Mouse (Mus musculus): ENCODE results near the gene Zfp423. TPM values are rescaled to one million over a fixed set of nuclear protein-coding genes. Genes with fewer than 3 reads are reported as not detected.

The Zfp423 gene
- total RNA-seq, 4 experiments from 2014 or later = 28.3 to 31.3 (median 30.2) TPM

DNA sequence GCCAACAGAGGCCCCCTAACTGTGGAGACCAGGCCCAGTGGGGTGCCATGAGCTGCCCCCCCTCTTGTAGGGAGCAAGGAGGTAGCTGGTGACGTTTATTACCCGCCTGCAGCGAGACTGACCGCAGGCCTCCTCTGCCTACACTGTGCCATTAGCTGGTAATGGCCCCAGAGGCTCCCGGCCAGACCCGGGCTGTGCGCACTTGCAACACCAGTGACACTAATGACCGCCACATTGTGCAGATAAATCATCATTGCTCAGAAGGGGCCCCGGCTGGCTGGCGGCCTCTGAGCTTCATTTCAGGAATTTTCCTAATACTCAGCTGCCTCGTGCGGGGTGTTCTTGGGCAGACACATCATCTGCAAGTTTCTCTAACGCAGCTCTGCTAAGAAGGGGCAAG lies 206.7 kb downstream of the Zfp423 start:
- no peak for DNase-seq (ENCODE audit: low spot score in 2 of 2)

DNA sequence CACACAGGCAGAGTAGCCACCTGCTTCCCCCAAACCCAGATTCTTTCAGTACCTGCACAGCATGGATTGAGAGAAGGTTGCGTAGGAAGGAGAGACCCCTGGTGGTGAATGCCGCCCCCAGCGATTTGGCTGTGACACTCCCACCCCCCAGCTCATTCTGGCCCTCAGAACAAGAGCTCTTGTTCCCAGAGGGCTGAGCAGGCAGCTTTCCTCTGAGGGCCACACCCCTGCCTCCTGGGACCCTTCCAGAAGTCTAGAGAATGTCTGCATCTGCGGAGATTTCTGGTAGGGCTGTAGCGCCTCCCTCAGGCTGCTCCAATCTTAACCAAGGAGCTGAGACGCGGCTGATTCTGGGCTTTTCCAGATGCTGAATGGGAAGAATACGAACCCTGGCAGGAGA lies 211.8 kb downstream of the Zfp423 start:
- DNase-seq (ENCODE audit: low spot score in 2 of 2) = no peak

DNA sequence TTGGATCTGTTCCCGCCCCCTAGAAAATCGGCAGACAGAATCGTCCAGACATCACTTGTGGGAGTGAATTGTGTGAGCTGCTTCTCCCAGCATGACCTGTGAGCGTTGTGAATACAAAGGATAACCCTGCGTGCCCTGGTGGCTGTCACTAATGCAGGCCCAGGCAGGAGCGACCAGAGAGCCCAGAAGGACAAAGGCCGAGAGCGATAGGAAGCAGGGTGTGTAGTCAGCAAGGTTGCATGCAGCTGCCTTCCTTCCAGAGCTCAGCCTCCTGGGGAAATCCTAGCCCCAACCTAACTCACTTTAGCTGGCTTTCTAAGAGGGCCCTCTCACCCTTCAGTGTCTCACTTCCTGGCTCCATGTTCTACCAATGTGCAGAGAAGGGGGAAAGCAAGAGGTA lies 212.3 kb downstream of the Zfp423 start:
- DNase-seq (ENCODE audit: low spot score in 2 of 2) = no peak

DNA sequence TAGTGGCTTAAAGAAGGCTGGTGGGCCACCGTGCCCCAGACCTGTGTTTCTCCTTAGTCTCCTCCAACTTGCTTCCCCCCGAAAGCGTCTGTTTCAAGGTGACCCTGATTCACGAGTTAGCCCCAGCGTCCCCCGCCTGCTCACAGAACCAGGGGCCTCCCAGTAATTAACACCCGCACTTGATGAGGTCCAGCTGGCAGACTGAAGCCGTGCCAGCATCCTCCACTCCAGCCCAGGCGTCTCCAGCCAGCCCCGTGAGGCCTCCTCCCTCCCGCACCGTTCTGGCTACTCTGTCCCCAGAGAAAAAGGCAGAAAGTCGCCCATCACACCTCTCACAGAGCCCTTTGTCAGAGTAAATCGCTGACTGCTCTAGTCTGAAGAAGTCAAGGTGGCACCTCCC lies 213.3 kb downstream of the Zfp423 start:
- no peak for DNase-seq (ENCODE audit: low spot score in 2 of 2)

DNA sequence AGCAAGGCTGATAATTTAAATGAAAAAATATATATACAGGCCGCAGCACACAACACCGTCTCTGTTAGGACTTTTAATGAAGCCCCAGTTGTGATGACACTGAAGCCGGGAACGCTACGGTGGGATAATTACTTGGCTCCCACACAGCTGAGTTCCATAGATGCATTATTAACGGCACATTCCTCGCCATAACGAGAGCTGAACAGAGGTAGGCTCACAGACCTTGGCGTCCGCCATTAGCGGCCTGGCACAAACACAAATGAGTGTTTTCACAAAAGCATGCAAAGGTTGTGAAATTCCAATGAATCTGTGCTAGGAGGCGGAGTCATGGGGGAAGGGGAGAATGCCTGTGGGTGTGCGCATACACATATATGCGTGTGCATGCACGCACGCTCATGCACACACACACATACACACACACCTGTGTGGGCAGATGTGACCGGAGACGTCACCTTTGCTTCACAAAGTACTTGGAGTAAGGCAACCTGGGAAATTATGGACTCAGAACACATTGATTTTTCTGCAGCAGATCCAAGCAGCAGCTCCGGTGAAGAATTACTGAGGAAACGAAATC lies 214.2 kb downstream of the Zfp423 start:
- DNase-seq (ENCODE audit: low spot score in 2 of 2) = no peak

DNA sequence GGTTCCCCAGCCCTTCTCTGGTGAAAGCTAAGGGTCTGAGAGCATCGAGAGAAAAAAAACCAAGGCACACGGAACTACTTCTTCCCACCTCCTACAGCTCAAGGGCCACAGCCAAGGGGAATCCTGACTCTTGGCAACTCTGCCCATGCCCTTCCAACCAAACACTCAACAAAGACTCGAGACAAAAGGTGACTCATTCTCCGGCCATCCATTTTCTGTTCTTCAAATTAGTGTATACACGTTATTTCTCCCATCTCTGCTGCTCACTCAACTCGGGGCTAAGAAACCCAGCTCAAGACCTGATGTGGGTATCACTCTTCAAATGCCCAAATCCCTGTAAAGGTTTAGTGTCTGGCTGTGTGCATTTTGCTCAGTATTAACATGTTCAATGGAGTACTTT lies 214.8 kb downstream of the Zfp423 start:
- DNase-seq (ENCODE audit: low spot score in 2 of 2) = no peak

DNA sequence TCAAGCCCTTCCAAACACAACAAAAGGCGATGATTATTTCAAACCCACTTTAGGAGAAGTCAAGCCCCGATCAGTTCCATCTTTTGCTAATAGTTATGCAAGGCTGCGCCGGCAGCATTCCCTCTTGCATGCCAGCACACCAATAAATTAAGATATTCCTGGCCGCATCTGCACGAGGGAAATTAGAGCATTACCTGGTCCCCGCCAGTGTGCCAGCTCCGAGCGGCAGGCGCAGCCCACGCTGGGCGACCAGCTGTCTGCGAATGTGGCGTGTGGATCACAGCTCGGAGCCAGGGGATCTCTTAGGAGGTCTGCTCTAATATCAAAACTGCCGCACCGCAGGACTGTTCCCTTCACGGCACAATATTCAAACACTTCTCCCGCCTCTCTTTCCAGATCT lies 217.4 kb downstream of the Zfp423 start:
- DNase-seq (ENCODE audit: low spot score in 2 of 2) = peak in 1 of 2 experiments; percentile 13

DNA sequence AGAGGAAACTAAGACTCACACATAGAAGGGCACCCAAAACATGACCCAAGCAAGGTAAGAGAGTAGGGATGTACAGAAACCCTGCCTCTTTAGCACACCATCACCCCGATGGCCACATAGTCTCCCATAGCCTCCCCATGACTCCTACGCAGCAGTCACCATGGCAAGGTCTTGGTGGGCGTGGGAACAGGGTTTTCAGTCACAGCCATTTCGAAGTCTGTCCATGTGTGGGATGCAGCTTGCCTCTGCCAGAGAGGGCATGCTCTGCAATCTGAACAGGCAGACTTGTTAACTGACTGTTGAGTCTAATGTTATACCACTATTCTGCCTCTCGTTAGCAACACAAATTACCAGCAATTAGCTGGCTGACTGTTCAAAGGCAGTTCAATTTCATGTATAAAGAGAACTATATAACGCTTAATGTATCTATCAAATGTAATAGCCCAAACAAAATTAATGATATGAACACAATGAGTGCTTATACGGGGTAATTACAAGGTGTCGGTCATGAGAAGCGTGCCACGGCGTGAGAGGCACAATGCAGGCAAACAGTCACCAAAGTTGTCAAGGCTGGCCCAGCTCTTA lies 218.4 kb downstream of the Zfp423 start:
- no peak for DNase-seq (ENCODE audit: low spot score in 2 of 2)

DNA sequence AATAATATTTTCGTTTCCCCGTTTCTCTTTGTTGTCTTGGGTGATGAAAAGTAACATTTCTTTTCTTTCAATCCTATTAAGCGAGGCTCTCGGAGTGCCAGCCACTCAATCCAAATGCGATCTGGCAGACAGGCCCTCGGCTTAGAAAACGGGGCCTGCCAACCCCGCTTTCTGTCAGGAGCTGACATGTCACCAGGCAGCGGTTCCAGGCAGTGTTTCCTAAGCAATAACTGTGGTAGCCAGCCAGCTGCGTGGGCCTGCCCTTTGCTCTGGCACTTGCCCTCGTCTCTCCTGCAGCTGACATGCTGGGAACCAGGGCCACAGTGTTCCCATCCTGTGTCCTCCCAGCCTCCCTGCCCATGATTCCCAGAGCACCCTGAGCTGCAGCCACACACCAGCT lies 221.5 kb downstream of the Zfp423 start:
- DNase-seq (ENCODE audit: low spot score in 2 of 2) = peak in 1 of 2 experiments; percentile 28

DNA sequence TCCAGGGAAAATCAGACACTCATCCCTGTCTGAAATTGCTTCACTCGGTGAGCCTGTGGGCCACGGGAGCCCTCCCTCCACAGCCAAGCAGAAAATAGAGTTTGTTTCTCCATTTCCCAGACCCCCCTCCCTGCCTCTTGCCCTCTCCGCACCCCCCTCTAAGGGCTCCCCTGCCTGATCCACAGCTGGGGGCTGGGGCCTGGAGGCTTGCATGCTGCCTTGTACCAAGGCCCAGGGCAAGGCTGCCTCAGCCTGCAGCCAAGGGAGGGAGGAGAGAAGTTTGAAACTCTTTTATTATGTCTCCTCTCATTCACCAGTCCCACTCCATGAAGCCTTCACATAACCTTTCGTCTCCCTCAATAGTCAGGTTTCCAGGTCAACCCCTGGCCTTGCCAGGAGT lies 224.5 kb downstream of the Zfp423 start:
- DNase-seq (ENCODE audit: low spot score in 2 of 2) = no peak

DNA sequence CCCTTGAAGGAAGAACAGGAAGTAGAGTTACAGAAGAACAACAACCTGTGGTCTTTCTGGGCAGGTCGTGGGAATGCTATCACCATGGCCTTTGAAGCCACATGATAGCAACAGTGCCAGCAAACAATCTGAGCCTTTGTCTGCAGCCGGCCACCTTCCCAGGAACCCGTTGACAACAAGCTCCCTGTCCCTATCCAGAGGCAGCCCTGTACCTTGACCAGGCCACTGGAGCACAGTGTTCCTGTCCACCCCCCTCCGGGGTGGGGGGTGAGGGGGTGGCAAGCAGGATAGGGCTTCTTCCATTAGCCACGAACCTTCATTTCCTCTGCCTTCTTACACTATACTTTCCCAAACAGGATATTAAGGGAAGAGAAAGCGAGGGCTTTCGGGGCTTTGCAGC lies 224.9 kb downstream of the Zfp423 start:
- DNase-seq (ENCODE audit: low spot score in 2 of 2) = no peak

DNA sequence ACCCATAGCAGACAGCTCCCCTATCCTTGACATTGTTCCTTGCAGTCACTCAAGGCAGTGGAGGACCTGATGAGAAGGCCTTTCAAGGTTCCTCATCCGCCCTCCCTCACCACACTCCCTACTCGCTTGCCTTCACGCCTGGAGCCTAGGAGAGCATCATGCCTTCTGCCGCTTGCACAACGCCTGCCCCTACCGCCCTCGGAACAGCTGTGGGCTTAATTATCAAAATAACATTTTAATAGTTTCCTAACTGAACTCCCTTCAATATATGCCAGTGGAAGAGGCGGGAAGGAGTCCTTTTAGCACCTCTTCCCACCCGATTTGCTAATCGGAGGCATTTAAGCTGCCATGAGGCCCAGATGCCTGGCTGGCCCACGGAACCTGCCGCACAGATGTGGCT lies 228.3 kb downstream of the Zfp423 start:
- DNase-seq (ENCODE audit: low spot score in 2 of 2) = peak; percentile 46 to 60

DNA sequence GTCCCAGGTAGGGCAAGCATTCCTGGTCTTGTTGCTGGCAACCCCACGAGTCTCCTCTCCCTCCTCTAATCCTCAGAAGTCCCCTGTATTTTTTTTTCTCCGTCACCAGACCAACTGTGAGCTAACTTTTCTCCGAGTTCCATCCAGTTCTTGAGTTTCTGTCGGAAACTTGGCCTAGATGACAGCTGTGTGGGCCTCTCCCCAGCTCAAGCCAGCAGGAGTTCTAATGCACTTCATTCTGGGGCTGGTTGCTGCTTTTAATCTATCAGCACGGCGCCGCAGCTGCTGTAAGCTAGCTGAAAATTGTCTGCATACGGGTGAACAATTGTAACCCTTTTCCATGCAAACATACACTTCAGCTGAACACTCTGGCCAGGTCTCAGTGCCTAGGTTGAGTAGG lies 236.4 kb downstream of the Zfp423 start:
- no peak for DNase-seq (ENCODE audit: low spot score in 2 of 2)

DNA sequence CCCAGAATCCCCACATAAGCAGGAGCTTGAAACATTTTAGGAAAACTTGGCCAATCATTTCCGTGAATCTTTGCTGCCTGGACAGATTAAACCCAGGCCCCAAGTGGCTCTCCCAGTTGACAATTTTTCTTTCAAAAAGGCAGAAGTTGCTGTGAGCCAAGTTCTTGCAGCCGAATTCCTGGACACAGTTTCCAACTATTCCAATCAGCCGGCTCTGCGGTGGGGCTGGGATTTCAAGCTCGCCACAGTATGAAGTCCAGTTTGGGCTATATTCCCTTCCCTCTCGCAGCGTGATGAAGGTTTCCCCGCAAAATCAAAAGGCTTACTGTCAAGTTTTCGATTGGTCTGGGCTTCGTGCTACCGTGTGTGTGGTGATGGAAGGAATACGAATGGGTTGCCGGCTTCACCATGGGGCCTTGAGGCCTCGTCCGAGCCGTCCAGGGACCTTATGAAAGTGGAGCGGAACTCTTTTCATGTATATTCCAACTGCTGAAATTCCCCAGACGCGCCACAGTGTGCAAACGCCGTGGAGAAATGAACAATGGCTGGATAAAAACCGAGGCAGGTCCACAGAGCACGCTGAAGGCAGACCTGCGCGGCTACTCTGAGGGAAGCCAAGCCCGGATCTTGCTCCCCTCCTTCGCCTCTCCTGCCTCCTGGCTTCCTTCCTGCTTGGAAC lies 240.1 kb downstream of the Zfp423 start:
- DNase-seq (ENCODE audit: low spot score in 2 of 2) = no peak

DNA sequence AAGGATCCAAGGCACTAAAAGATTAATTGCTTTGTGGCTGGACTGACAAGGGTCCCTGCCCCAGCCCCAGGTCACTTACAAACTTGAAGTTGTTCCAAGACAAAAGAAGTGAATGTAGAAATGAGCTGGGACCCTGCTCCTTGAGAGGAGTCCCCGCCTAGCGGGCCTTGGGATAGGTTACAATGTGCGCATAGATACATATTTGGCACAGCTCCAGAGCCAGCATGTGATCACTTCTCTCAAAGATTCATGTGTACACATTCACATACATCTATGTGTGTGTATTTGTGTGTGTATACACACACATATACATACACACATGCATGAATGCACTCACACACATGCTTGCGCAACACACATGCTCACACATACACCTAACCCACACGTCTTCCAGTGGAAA lies 241.9 kb downstream of the Zfp423 start:
- no peak for DNase-seq (ENCODE audit: low spot score in 2 of 2)

DNA sequence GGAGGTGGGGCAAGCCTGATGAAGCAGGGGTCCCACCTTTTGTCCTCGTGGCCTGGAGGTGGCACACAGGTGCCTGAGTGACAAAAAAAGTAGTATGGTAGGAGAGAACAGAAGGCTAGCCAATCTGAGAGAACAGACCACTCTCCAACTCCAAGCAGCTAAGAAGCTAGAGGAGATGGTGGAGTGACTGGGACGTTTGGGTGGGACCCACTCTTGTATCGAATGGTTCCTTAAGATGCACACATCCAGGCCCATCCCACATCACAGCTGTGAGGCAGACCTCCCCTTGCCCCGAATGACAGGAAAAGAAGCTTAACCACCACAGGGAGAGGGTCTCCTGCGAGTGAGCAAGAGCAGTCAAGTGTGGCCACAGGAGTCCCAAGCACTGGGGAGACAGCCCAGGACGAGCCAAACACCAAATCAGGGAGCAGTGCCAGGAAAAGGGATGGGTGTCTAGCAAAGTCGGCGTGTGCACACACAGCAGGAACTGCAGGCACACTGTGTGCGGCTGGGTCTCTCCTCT lies 242.6 kb downstream of the Zfp423 start:
- DNase-seq (ENCODE audit: low spot score in 2 of 2) = no peak

DNA sequence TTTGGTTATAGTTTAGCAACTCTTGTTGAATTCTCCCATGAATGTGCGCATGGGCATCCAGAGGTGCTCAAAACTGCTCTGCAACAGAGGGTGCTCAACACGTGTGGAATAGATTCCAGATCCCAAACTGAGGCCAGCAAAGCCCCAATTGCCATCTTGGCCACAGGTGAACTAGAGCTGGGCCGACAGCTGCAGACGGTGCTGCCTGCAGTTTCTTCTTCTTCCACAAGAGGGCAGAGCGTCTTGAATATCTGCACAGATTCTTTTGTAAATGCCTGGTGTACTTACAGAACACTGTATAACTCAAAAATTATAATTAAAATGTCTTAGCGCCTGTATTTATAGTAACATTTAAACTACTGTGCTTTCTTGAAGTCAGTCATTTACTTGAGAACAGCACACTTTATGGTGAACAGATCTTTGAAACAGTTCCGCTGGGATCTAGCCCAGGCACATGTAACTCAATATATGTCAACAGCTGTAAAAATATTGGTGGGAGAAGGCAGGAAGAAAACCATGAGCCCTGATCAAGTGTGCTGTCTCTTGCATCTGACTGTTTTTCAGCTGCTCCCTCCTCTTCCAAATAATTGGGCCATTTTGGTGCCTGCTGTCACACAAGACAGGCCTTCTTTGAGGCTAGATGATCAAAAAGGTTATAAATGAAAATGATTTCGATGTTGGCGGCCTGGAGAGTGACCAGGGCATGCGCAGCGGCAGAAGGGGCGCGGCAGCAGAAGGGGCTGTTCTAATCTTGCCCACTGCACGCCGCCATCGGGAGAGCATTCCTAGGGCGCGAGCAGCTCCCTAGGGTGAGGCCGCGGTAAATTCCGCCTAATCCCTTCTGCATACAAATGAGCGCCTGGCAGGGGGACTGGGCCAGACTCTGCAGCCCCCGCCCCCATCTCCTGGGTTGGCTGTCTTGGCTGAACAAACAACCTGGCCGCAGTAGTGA lies 243.4 kb downstream of the Zfp423 start:
- peak; percentile 29 to 85 for DNase-seq (ENCODE audit: low spot score in 2 of 2)

DNA sequence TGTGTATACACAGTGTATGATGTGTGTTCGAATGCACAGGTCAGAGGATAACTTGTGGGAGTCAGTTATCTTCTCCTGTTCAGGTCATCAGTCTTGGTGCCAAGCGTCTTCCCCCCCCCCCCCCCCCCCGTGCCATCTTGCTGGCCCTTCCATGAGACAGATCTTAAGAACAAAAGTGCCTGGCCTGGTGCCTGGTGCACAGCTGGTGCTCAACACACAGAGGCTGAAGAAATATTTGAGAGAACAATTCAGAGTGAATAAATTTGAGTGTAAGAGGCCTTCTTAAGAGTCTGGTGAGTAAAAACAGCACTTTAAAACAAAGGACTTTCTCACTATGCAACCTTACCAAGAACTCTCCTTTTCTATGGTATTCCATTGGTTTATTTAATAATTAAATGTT lies 245.4 kb downstream of the Zfp423 start:
- no peak for DNase-seq (ENCODE audit: low spot score in 2 of 2)

DNA sequence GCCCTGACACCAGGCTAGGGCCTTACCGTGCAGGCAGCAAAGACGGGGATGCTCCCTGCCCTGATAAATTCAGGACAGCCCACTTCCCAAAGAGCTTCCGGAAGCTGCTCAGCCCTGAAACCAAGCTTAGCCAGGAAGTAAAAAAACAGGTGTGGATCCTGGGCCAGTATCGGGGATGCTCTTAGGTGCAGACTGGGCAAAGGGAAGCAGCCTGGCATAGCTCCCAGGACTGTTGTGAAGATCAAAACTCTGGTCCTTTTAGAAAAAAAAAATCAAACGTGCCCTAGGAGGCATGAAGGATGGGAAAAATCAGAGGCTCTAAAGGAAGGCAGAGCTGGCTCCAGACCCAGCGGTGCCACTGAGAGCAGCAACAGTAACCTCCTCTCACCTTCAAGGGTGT lies 247.4 kb downstream of the Zfp423 start:
- no peak for DNase-seq (ENCODE audit: low spot score in 2 of 2)

DNA sequence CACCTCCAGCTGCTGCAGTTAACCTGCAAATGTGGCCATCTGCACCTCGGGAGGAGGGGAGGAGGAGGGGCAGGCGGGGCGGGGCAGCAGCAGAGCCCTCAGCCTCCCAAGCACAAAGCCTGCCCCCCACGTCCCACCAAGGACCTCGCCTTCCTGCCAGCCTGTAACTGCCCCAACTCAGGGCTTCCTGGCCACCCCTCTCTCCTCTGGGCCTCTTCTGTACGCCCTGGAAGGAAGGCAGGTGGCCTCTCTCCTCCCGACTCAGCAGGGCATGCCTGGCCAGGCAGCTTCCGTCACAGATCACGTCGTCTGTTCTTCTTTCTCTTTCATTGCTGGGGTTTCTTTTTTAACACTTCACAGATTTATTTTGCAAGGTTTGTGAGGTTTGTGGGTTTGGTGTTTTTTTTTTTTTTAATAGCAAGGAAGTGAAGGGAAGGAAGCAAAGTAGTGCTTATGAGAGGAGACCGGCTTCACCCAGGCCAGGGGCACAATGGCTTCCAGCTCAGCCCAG lies 251.2 kb downstream of the Zfp423 start:
- DNase-seq (ENCODE audit: low spot score in 2 of 2) = no peak

DNA sequence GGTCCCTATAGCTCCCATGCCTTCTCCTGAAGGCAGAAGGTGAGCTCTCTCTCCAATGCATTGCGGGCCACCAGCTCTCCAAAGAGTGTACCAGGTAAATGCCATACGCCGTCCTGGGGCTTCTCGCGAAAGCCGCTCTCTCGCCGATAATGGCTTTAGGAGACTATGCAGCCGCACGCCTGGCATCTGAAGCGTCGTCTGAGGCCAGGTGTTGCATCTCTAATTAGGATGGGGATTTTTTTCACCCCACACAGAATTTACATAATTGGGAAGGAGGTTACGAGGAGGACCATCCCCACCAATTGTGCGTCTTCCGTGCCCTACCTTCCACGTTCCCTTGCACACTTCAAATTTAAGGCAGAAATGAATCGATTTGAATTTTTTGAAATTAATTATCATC lies 252.2 kb downstream of the Zfp423 start:
- DNase-seq (ENCODE audit: low spot score in 2 of 2) = no peak

DNA sequence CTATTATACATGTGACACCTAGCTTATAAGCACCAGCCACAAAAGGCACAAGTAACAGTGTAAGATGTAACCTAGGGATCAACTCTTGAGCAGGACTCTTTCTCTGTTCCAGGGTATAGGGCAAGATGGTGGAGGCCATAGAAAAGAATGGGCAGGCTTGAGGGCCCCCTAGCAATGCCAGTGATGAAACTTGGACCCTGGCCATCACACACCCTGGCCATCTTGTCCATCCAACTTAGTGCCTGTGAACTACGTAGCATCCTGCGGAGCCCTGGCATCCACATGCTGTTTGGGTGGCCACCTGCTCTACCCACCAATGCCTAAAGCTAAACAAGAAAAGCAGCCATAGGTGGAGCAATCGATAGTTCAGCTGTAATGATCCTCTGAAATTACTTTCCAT lies 254.6 kb downstream of the Zfp423 start:
- DNase-seq (ENCODE audit: low spot score in 2 of 2) = no peak
